Mouse (Mus musculus): ENCODE data around the gene Dnah7c.
"Not testable (repeated sequence)": the region's sequence is repeated elsewhere in the genome, so short reads cannot be mapped to it uniquely, and the experiment has no call there.

The Dnah7c gene

DNA sequence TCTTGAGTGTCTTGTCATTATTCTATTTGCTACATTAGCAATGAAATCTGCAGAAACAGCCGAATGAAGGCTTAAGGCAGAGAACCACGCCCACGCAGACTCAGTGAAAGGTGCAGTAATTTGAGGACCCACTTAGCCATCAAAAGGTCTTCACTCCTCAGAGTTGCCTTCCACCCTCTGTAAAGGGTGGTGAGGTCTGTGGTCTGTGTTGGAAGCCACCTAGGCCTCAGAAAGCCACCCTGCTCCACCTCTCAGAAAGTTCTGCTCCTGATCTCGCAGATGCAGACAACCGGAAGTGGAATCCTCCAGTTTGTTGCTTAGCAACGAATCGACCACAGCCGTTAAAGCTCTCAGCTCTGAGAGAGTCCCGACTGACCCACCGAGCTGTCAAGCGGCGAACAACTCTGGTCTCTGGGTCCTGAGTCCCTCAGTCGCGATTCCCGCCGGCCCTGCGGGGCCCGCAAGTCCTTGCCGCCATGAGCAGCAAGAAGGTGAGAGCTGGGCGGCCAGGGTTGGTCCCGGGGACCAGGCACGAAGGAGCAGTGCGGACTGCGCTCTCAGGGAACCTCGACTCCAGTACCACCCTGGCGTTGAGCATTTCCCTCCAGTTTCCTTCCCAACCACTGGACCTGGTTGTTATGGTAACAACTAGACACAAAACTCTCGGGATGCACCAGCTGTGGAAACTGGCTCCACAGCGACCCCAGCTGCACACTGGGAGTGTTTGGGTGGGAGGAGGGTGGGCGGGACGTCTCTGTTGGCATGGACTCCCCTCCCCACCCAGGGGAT is at the start of gene Dnah7c:
Dnah7c (plus strand) TSS at position 456 of the 789 bp plus-strand sequence.
- peak; percentile 29 for DNase-seq (ENCODE audit: low read depth, low spot score)

DNA sequence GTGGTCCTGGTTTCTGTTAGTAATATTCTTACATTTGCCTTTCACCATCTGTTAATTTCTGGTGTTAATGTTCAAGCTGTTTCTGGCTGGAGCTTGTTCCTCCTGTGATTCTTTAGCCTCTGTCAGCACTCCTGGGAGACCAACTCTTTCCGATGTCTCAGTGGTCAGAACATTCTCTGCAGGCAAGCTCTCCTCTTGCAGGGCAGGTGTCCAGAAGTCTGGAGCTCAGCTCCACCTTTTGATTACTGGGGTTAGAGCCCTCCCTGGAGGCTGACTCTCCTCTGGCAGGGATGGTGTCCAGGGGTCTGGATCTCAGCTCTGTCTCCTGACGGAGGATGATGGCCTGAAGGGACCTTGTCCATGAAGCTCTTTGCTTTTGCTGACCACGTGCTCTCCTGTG is 44.8 kb upstream of the Dnah7c start:
- not testable (repeated sequence) for DNase-seq (ENCODE audit: low read depth, low spot score)

DNA sequence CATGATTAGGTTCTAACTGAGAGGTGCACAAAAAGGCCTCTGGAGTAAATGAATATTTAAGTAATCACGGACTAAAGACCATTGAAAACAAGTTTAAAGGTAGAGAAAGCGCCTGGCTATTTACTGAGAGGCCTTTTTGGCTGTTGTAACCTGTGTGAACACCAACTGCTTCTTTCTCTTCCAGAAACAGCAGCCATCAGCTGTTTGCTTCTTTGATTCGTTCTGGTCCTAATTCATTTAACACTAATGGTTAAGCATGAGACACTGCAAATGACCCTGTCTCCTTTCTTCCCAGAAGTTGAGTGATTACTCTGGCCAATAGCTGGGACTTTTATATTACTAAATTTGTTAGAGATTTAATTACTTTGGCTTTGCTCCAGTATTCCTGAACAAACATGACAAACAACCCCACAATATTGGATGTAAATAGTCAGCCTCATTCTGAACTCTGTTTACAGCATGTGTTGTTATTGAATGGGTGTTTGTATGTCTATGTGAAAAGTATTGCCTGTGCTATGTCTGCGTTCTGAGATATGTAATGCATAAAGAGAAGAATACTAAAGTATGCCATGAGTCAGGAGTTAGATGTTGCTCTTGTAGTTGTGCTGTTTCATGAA is 30.6 kb upstream of the Dnah7c start:
- not testable (repeated sequence) for DNase-seq (ENCODE audit: low read depth, low spot score)

DNA sequence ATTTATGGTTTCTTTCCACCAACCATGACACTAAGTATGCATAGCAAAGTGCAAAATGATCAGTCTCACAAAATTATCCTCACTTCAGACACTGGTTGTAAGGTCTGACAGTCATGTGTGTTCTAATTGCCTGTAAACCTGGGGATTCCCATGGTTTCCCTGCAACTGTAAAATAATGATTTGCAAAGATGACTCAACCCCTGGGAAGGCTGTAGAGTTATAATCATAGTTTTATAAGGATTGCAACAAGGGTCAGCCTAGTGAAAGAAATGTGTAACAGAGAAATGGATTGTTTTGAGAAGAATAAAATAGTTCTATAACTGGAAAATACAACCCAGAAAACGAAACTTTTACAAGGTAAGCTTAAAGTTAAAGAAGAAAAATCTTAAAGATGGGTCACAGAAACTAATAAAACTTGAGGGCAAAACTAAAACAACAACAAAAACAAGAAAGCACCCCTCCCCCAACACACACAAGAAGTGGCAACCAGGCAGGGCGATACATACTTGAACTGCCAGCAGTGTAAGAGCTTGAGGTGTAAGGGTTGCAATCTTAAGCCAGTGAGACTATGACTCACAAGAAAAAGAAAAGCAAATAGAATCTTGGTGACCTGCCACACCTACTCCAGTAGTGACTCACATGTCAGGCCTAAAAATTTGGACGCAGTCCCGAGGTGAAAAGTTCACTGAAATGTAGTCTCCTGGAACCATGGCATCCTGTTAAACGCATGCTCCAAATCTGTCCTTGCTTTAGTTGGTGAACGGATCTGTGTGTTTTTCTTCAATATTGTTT is 16.9 kb upstream of the Dnah7c start:
- DNase-seq (ENCODE audit: low read depth, low spot score): no peak

DNA sequence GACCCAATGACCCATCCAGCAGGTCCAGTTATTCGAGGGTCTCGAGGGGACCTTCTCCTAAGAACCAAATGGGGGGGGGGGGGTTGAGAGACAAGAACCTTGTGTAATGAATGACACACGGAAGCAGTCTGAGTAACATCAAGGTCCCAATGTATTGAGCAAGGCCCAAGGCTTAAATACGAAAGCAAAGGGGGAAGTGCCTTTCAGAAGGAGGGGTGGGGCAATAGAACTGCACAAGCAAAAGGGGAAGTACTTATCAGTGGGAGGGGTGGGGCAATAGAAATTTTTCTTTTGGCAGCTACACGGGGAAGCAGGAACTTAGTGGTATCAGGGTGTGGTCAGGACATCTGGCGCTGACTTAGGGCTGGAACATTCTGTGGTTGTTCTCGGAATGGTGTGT is 10.6 kb upstream of the Dnah7c start:
- DNase-seq (ENCODE audit: low read depth, low spot score): not testable (repeated sequence)

DNA sequence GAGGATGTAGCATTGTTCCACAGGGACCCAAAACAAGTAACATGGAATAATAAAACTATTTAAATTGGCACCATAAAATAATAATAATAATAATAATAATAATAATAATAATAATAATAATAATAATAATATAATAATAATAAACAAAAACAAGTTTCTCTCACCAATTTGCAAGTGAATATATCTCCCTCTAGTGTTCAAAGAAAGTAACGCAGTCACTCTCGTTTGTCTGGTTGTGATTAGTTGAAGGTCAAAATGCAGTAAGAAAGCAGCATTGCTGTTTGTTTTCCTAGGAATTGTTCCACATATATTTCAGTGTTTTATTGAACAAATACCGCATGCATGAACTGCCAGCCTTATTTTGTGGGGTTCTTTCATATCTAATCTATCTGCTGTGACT is 8.4 kb upstream of the Dnah7c start:
- DNase-seq (ENCODE audit: low read depth, low spot score): not testable (repeated sequence)

DNA sequence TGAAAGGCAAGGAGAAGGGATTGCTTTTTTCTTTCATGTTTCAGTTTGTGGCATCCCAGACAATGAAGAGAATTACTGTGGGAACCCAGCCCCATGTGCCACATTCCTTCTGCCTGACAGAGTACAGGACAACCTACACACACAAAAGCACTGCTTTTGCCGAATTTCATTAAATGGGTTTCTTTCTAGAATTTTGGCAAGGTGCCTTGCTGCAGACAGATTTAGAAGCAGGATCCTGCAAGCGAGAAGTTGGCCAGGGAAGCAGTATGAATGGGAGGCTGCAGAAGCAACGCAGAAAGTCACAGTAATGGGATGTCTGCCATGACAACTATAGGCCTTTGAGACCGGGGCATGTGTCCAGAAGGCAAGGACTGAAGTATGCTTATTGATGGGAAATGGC is 6.4 kb upstream of the Dnah7c start:
- DNase-seq (ENCODE audit: low read depth, low spot score): not testable (repeated sequence)

DNA sequence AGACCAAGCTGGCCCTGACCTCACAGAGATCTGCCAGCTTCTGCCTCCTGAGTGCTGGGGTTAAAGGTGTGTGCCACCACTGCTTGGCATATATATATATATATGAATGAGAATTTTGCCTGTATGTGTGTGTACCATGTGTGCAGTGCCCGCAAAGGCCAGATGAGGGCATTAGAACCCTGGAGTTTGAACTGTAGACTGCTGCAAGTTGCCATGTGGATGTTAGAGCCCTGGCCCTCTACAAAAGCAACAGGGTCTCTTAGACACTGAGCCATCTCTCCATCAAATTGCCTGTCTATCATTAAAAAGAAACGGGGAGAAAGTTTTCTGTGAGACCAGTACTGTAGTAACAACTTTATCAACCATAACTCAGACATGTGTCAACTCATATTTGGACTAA is 3.0 kb downstream of the Dnah7c start:
- DNase-seq (ENCODE audit: low read depth, low spot score): no peak

DNA sequence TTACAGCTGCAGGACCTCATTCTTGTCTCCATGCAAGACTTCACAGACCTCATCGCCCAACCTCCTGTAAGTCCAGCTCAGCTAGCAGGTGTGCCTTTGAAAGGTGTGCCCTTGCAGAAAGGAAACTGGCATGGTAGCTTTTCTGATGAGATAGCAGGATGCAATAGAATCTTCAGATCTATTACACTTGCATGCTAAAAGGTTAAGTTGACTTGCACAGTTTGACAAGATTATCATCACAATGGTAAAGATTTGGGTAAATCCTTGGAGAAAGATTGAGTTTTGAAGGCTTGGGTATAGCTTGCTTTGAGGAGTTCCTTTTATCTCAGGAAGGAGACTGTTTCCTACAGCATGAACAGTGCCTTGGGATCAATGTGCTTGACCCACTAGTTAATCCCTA is 89.3 kb downstream of the Dnah7c start:
- not testable (repeated sequence) for DNase-seq (ENCODE audit: low read depth, low spot score)

DNA sequence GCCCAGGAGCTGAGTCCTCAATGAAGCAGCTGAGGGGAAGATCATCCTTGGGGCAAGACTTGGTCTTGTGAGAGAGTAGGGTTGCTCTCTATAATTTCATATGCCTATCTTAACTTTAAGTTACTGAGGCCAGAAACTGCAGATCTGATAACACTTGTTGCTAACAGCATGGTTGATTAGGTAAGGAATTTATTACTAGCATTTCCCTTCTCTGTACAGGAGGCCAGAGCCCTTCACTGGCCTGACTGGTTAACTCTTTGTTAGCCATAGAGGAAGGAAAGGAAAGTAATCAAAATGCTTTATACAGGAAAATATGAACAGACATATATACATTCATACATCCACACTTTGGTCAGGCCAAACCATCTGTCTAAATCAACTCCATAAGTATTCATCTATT is 95.6 kb downstream of the Dnah7c start:
- DNase-seq (ENCODE audit: low read depth, low spot score): no peak

DNA sequence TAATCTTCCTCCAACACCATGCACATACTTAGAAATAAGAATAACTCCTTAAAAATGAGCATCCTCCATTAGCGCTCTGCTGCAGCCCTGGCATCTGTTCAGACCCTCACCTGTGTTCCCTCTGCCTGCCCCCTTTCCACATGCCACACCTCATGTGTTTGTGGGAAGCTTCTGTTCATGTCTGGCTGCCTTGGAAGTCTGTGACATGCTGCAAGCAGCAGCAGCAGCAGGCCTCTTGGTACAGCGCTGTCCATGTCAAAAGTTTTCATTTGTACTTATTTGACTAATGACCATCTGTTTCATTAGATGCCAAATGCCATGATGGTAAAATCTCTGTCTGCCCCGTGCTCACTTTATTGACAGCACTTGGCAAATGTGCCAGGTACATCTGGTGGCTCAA is 101.1 kb downstream of the Dnah7c start:
- DNase-seq (ENCODE audit: low read depth, low spot score): not testable (repeated sequence)

DNA sequence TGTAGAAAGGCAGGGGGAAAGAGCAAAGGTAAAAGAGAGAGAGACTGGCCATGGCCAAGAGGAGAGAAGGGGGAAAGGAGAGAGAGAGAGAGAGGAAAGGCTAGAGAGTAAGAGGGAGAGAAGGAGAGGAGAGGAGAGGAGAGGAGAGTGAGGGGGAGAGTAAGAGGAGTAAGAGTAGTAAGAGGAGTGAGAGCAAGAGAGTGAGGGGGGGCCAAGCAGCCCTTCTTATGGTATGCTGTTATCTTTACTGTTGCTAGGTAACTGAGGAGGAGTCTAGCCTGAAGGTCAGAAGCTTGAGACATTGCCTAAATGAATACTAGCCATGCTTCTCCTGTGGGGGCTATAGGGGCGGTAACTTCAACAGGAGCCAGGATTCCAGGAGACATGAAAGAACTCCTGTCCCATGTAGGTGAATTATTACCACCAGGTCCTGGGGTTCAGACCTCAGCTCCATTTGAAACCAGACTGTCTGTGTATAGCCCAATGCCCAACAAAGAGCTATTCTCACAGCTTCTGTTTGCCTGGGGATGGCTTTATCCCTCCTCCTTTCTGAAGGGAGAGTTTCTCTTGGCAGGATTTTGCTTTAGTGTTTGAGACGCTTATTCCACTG is 119.5 kb downstream of the Dnah7c start:
- DNase-seq (ENCODE audit: low read depth, low spot score): no peak

DNA sequence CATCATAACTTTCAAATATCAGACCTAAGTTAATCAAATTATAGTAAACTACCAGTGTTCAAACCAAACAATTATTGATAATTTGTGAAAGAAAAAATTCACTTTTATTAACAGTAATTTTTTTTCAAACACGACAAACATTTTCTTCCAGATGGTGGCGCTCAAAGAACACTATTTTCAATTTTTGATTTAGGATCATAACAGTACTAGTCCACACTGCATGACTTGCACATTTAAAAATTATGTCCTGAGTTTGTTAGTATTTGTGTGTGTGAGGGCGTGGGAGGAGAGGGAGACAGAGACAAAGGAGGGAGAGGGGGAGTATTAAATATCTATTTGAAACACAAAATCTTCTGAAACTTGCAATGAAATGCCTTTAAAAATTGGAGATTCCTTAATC is 155.0 kb downstream of the Dnah7c start:
- peak; percentile 40 for DNase-seq (ENCODE audit: low read depth, low spot score)

DNA sequence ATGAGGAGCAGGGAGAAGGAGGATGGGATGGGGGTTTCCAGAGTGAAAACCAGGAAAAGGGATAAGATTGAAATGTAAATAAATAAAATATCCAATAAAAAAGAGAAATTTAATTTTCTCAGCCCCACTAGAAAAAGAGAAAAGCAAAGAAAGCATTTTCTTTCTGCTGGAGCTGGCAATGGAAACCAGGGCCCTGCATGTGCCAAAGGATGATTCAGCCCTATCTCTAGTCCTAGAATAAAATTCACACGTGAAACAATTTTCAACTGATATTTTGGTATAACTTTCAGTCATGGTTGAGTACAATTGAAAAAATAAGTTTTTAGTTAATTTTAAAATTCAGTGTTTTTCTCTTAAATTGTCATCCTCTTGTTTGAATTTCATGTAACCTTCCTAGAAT is 168.4 kb downstream of the Dnah7c start:
- DNase-seq (ENCODE audit: low read depth, low spot score): peak; percentile 21

DNA sequence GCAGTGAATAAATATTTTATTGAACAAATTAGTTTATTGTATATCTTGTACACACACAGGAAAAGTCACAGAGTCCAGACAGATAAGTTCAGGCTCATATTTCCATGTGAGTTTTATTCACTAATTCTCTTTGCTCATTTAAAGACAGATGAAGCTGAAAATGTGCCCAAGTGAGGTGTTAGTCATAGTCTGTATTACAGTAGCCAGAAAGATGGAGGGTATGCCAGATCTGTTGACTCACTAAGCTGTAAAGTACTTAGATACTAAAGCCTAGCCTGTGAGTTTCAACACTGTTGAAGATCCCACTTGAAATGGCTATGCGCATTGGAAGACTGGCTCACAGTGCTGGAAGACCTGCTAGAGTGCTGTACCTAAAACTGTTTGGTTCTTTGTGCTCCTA is 171.0 kb downstream of the Dnah7c start:
- peak; percentile 21 for DNase-seq (ENCODE audit: low read depth, low spot score)

DNA sequence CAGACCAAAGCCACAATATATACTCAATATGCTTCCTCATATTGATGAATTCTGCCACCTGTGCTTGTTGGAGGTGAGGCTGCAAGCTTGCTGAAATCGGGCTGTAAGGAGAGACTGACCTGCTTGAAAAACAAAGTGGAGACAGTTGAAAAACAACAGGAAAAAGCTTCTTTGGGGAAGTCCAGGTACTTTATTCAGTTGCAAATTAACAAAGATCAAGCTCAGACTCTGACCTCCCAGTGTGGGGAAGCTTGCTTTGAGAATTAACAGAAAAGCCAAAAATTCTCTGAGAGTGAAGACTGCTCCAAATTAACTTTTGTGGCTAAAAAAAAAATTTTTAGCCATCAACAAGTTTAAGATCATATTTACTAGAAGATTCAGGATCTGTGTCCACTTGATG is 194.9 kb downstream of the Dnah7c start:
- DNase-seq (ENCODE audit: low read depth, low spot score): no peak

DNA sequence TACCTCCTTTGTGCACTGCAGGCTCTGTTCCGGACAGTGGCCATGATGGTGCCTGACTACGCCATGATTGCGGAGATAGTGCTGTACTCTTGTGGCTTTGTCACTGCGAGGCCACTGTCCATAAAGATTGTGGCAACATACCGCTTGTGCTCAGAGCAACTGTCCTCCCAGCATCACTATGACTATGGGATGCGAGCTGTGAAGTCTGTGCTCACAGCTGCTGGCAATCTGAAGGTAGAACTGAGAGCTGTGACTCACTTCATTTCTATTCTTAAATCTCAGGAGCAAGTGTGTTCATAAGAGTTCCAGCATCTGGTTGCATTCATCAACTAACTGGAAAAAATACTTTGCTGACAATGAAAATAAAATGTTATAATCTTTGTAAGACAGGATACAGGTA is 200.5 kb downstream of the Dnah7c start:
- not testable (repeated sequence) for DNase-seq (ENCODE audit: low read depth, low spot score)

DNA sequence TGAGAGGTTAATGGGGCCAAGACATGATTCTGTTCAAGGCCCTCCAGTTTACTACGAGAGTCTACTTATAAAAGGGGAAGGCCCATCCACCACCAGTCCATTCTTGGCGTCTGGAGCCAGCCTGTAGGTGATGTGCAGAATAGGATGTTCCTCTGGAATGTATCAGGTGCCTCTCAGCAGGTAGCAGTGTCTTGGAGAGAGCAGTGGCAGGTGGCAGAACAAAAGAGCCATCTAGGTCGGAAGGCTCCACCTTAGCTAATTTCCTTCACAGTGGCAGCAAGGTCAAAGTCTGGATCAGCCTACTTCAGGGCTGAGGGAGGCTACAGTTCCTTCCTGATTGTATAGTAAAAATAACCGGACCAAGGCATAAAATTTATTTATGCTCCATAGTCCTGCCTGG is 224.4 kb downstream of the Dnah7c start:
- DNase-seq (ENCODE audit: low read depth, low spot score): not testable (repeated sequence)

DNA sequence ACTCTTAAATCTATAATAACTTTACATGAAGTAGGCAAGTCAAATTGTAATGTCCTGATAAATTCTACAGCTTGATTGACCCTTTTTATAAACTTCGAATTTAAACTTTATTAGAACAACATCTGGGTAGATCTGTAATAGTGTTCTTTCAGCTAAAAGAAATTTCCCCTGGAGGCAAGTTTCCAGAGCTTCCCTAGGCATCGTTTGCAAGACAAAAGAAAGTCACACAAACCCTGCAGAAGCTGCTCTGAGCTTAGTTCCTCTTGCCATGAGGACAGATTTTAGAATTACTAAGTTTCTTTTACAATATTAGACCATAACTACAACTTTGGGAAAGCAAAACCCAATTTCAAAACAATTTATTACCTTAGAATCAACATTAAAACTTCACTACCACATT is 227.3 kb downstream of the Dnah7c start:
- not testable (repeated sequence) for DNase-seq (ENCODE audit: low read depth, low spot score)

DNA sequence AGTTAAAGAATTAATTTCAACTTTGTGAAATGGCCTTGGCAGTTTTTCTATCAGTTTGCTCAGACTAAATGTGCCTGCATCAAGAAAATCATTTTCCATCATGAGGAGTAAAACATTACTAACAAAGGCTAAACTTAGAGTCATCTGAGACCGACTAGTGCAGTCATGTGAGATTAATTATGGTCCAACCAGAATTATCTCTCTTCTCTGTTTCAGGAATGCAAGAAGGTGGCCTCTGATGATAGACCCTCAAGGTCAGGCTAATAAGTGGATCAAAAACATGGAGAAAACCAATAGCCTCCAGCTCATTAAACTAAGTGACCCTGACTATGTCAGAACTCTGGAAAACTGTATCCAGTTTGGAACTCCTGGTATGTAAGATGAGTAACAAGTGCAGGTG is 299.4 kb downstream of the Dnah7c start:
- not testable (repeated sequence) for DNase-seq (ENCODE audit: low read depth, low spot score)

DNA sequence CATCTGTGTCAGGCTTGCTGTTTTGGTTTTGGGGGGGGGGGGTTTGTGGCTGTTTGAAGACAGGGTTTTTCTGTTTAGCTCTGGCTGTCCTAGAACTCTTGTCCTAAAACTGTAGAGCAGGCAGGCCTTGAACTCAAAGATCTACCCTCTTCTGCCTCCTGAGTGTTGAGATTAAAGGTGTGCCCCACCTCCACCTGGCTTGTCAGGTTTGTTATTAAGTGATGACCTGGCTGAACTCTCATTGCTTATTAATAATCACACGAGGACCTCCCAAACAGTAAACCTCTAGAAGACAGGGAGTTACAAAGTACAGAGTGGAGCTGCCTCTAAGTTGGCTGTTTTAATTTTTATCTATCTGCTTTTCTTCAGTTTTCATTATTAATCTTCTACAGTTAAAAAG is 299.9 kb downstream of the Dnah7c start:
- no peak for DNase-seq (ENCODE audit: low read depth, low spot score)

DNA sequence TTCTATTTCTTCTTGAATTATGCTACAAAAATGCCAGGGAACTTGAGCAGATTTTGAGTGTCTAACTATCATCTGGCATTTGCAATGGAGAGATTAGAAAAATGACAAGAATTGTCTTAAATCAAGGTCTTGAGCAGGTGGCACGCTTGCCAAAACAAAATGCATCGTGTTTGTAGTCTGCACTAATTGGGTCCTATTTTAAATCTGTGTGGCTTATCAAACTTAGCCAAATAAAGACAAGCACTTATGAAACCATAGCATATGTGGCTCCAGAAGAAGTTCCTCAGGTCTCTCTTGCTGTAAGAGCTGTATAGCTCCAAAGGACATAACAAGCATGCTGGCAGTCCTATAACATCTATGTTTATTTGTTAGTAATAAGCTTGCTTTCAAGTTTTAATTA is 300.3 kb downstream of the Dnah7c start:
- peak; percentile 18 for DNase-seq (ENCODE audit: low read depth, low spot score)

All from telencephalon, adult 2 months (tissue).